ENCODE assay signal across 8 mouse cellular contexts in the genomic region with DNA sequence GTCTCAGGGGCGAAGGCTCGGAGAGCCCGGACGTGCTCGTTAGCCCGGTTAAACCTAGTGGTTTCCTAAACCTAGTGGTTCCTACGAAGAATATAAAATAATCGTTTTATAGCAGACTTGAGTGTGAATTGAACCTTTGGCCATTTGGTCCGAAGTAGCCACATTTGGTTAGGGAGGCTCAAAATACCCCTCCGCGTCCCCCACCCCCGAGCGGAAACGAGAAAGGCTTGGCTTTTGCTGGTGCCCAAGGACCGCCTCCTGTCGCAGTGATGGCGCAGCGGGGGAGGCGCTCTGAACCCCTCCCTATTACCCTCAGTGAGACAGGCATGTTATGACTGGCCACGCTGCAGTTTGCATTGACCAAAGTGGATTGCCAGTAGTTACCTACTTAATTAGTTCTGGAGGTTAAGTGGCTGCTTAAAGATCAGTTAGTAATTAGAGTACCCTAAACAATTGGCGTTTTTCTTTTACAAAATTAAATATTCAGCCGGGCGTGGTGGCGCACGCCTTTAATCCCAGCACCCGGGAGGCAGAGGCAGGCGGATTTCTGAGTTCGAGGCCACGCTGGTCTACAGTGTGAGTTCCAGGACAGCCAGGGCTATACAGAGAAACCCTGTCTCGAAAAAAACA. TPM values are rescaled to one million over a fixed set of nuclear protein-coding genes. Genes with fewer than 3 reads are reported as not detected.
DNase-seq lines count a peak whose midpoint lies in the region; ATAC-seq and TF ChIP-seq lines count a peak whose summit lies in the region.

No protein-coding gene starts in this region.

- peak overlapping the region; percentile 70 for H3K4me2 ChIP-seq in heart, embryonic 15.5 days
- H3K4me2 ChIP-seq in liver, embryonic 15.5 days = peak overlapping the region; percentile 93
- H3K4me2 ChIP-seq in neural tube, embryonic 11.5 days (ENCODE audit: low read depth) = peak overlapping the region; percentile 95
- peak overlapping the region; percentile 74 for H3K4me2 ChIP-seq in stomach, postnatal 0 days (replicated peaks; ENCODE audit: low read depth)

- WGBS in forebrain, embryonic 10.5 days = 2% methylated on average over 30 of the region's 30 CpGs
- WGBS in heart, embryonic 15.5 days = 1% methylated on average over 30 of the region's 30 CpGs
- WGBS in liver, embryonic 15.5 days (ENCODE audit: insufficient replicate concordance) = under 1% methylated on average over 30 of the region's 30 CpGs
- WGBS in neural tube, embryonic 11.5 days = 1% methylated on average over 30 of the region's 30 CpGs
- WGBS in stomach, postnatal 0 days = under 1% methylated on average over 30 of the region's 30 CpGs

- peak; percentile 76 for ATAC-seq in CD4-positive, CD25-positive, alpha-beta regulatory T cell, adult 4 months
- peak; percentile 58 for ATAC-seq in heart, embryonic 15.5 days (replicated peaks; ENCODE audit: insufficient number of reproducible peaks, insufficient read depth, low FRiP score, low read depth)
- peak; percentile 59 for ATAC-seq in liver, embryonic 15.5 days (ENCODE audit: insufficient read depth)
- ATAC-seq in neural tube, embryonic 11.5 days (ENCODE audit: insufficient read depth, low FRiP score, low TSS enrichment) = peak; percentile 33; the same call in 1 of the 2 replicates
- peak; percentile 69 for ATAC-seq in stomach, postnatal 0 days (ENCODE audit: low FRiP score, low TSS enrichment)

- H3K27me3 ChIP-seq in forebrain, embryonic 10.5 days (ENCODE audit: poor library complexity, severe bottlenecking) = no peaks in the 10 kb centered on the region
- H3K27me3 ChIP-seq in heart, embryonic 15.5 days = no peaks in the 10 kb centered on the region
- no peaks in the 10 kb centered on the region for H3K27me3 ChIP-seq in liver, embryonic 15.5 days
- H3K27me3 ChIP-seq in neural tube, embryonic 11.5 days (ENCODE audit: control insufficient read depth, insufficient read depth, low read length) = no peaks in the 10 kb centered on the region
- H3K27me3 ChIP-seq in stomach, postnatal 0 days (ENCODE audit: control insufficient read depth, insufficient read depth, low read length) = no peaks in the 10 kb centered on the region

- H3K9me3 ChIP-seq in forebrain, embryonic 10.5 days = no peaks in the 10 kb centered on the region
- H3K9me3 ChIP-seq in heart, embryonic 15.5 days (replicated peaks) = no peaks in the 10 kb centered on the region
- H3K9me3 ChIP-seq in liver, embryonic 15.5 days (replicated peaks) = peaks cover 18% of the 10 kb centered on the region
- no peaks in the 10 kb centered on the region for H3K9me3 ChIP-seq in neural tube, embryonic 11.5 days (ENCODE audit: control insufficient read depth, low read length)
- H3K9me3 ChIP-seq in stomach, postnatal 0 days (ENCODE audit: control insufficient read depth, low read length) = no peaks in the 10 kb centered on the region

- H3K36me3 ChIP-seq in forebrain, embryonic 10.5 days (replicated peaks) = peaks cover 48% of the 10 kb centered on the region
- peaks cover 33% of the 10 kb centered on the region for H3K36me3 ChIP-seq in heart, embryonic 15.5 days
- H3K36me3 ChIP-seq in liver, embryonic 15.5 days (replicated peaks) = peaks cover 48% of the 10 kb centered on the region
- H3K36me3 ChIP-seq in neural tube, embryonic 11.5 days (ENCODE audit: control insufficient read depth, insufficient read depth, low read length) = peaks cover 11% of the 10 kb centered on the region
- peaks cover 18% of the 10 kb centered on the region for H3K36me3 ChIP-seq in stomach, postnatal 0 days (ENCODE audit: control insufficient read depth, insufficient read depth, low read length)

- no peak for TF ChIP-seq CTCF in stomach, postnatal 0 days (IDR thresholded peaks at IDR 0.05; ENCODE audit: low read depth)

- peak overlapping the region; percentile 96 for H3K4me3 ChIP-seq in forebrain, embryonic 10.5 days
- H3K4me3 ChIP-seq in heart, embryonic 15.5 days = peak overlapping the region; percentile 86
- peak overlapping the region; percentile 80 for H3K4me3 ChIP-seq in liver, embryonic 15.5 days (replicated peaks)
- H3K4me3 ChIP-seq in neural tube, embryonic 11.5 days (ENCODE audit: low read depth, low read length) = peak overlapping the region; percentile 81
- peak overlapping the region; percentile 79 for H3K4me3 ChIP-seq in stomach, postnatal 0 days (ENCODE audit: low read depth, low read length)

- peak; percentile 49 for DNase-seq in c-Kit-negative CD71-positive TER-119-positive erythroid progenitor cells, embryonic 14.5 days (ENCODE audit: low read depth, low spot score)
- DNase-seq in forebrain, embryonic 10.5 days (ENCODE audit: extremely low spot score, low spot score) = peak; percentile 73
- DNase-seq in kidney, postnatal 25 days = peak; percentile 82 to 92
- DNase-seq in neural tube, embryonic 11.5 days (ENCODE audit: low spot score) = peak; percentile 80
- DNase-seq in stomach, postnatal 0 days (ENCODE audit: low spot score) = peak; percentile 86

- peak overlapping the region; percentile 99 for H3K27ac ChIP-seq in forebrain, embryonic 10.5 days
- peak overlapping the region; percentile 96 for H3K27ac ChIP-seq in heart, embryonic 15.5 days
- peak overlapping the region; percentile 94 for H3K27ac ChIP-seq in liver, embryonic 15.5 days (replicated peaks)
- H3K27ac ChIP-seq in neural tube, embryonic 11.5 days (ENCODE audit: low read depth, low read length) = peak overlapping the region; percentile 85
- peak overlapping the region; percentile 99 for H3K27ac ChIP-seq in stomach, postnatal 0 days (replicated peaks)

- H3K4me1 ChIP-seq in forebrain, embryonic 10.5 days = peaks cover 31% of the 10 kb centered on the region
- peaks cover 23% of the 10 kb centered on the region for H3K4me1 ChIP-seq in heart, embryonic 15.5 days (replicated peaks)
- H3K4me1 ChIP-seq in liver, embryonic 15.5 days (replicated peaks) = peaks cover 51% of the 10 kb centered on the region
- peaks cover 17% of the 10 kb centered on the region for H3K4me1 ChIP-seq in neural tube, embryonic 11.5 days (ENCODE audit: control insufficient read depth, insufficient read depth, low read length)
- peaks cover 4% of the 10 kb centered on the region; the same call in 1 of the 2 replicates for H3K4me1 ChIP-seq in stomach, postnatal 0 days (replicated peaks; ENCODE audit: control insufficient read depth, insufficient read depth)

- H3K9ac ChIP-seq in heart, embryonic 15.5 days = peak overlapping the region; percentile 92
- peak overlapping the region; percentile 75 for H3K9ac ChIP-seq in liver, embryonic 15.5 days
- peak overlapping the region; percentile 97 for H3K9ac ChIP-seq in neural tube, embryonic 11.5 days (ENCODE audit: low read length)
- H3K9ac ChIP-seq in stomach, postnatal 0 days (ENCODE audit: low read length) = peak overlapping the region; percentile 93

- peak; percentile 15 for TF ChIP-seq EP300 in stomach, postnatal 0 days (optimal IDR thresholded peaks at IDR 0.05)

RNA-seq across cellular contexts. Expression of a gene that starts 1.3 kb away (rescaled TPM):
- polyA plus RNA-seq in CD4-positive, CD25-positive, alpha-beta regulatory T cell, adult 4 months (2017; shearing (Covaris generic)) = 1,000 to 10,000 TPM; 2,528 to 2,595 TPM
- 6,009 and 6,074 TPM in 2 replicates for polyA plus RNA-seq in forebrain, embryonic 10.5 days (2016; fragmentation: Nextera tagmentation; extraction: Ambion mirVana)
- 3,680 and 4,098 TPM in 2 replicates for polyA plus RNA-seq in heart, embryonic 15.5 days (2015; fragmentation: Nextera tagmentation; extraction: Ambion mirVana)
- polyA plus RNA-seq in liver, embryonic 15.5 days (2015; fragmentation: Nextera tagmentation; extraction: Ambion mirVana) = 2,223 and 2,518 TPM in 2 replicates
- polyA plus RNA-seq in neural tube, embryonic 11.5 days (2014; fragmentation: Nextera tagmentation; extraction: Ambion mirVana) = 4,780 and 5,005 TPM in 2 replicates
- 4,199 and 4,786 TPM in 2 replicates for polyA plus RNA-seq in stomach, postnatal 0 days (2015; fragmentation: Nextera tagmentation; extraction: Ambion mirVana)

RNA-seq across cellular contexts. Expression of a gene that starts 27.6 kb away (rescaled TPM):
- 10 to 100 TPM; 46.5 to 67.2 TPM for polyA plus RNA-seq in CD4-positive, CD25-positive, alpha-beta regulatory T cell, adult 4 months (2017; shearing (Covaris generic))
- polyA plus RNA-seq in forebrain, embryonic 10.5 days (2016; fragmentation: Nextera tagmentation; extraction: Ambion mirVana) = 13.6 and 15.9 TPM in 2 replicates
- polyA plus RNA-seq in heart, embryonic 15.5 days (2015; fragmentation: Nextera tagmentation; extraction: Ambion mirVana) = 6.6 and 8.2 TPM in 2 replicates
- 3.5 and 4.3 TPM in 2 replicates for polyA plus RNA-seq in liver, embryonic 15.5 days (2015; fragmentation: Nextera tagmentation; extraction: Ambion mirVana)
- polyA plus RNA-seq in neural tube, embryonic 11.5 days (2014; fragmentation: Nextera tagmentation; extraction: Ambion mirVana) = 23.4 and 25.4 TPM in 2 replicates
- 7.1 and 8.7 TPM in 2 replicates for polyA plus RNA-seq in stomach, postnatal 0 days (2015; fragmentation: Nextera tagmentation; extraction: Ambion mirVana)

RNA-seq across cellular contexts. Expression of a gene that starts 27.7 kb away (rescaled TPM):
- 100 to 1,000 TPM; 147 to 164 TPM for polyA plus RNA-seq in CD4-positive, CD25-positive, alpha-beta regulatory T cell, adult 4 months (2017; shearing (Covaris generic))
- polyA plus RNA-seq in forebrain, embryonic 10.5 days (2016; fragmentation: Nextera tagmentation; extraction: Ambion mirVana) = 844 and 848 TPM in 2 replicates
- polyA plus RNA-seq in heart, embryonic 15.5 days (2015; fragmentation: Nextera tagmentation; extraction: Ambion mirVana) = 318 and 327 TPM in 2 replicates
- polyA plus RNA-seq in liver, embryonic 15.5 days (2015; fragmentation: Nextera tagmentation; extraction: Ambion mirVana) = 109 and 118 TPM in 2 replicates
- polyA plus RNA-seq in neural tube, embryonic 11.5 days (2014; fragmentation: Nextera tagmentation; extraction: Ambion mirVana) = 762 and 797 TPM in 2 replicates
- 187 and 198 TPM in 2 replicates for polyA plus RNA-seq in stomach, postnatal 0 days (2015; fragmentation: Nextera tagmentation; extraction: Ambion mirVana)

RNA-seq across cellular contexts. Expression of a gene that starts 59.2 kb away (rescaled TPM):
- polyA plus RNA-seq in CD4-positive, CD25-positive, alpha-beta regulatory T cell, adult 4 months (2017; shearing (Covaris generic)) = 10 to 100 TPM; 22.2 to 22.3 TPM
- 16.9 and 18.7 TPM in 2 replicates for polyA plus RNA-seq in forebrain, embryonic 10.5 days (2016; fragmentation: Nextera tagmentation; extraction: Ambion mirVana)
- 24.0 and 26.1 TPM in 2 replicates for polyA plus RNA-seq in heart, embryonic 15.5 days (2015; fragmentation: Nextera tagmentation; extraction: Ambion mirVana)
- 7.6 TPM in 2 replicates for polyA plus RNA-seq in liver, embryonic 15.5 days (2015; fragmentation: Nextera tagmentation; extraction: Ambion mirVana)
- 12.9 and 13.9 TPM in 2 replicates for polyA plus RNA-seq in neural tube, embryonic 11.5 days (2014; fragmentation: Nextera tagmentation; extraction: Ambion mirVana)
- 17.5 and 19.6 TPM in 2 replicates for polyA plus RNA-seq in stomach, postnatal 0 days (2015; fragmentation: Nextera tagmentation; extraction: Ambion mirVana)

Comparison
In these comparisons a context has a peak if more than half of its experiments do, and no peak if none do; other contexts are left out.
1. Peak in every context shown above with its lines: DNase-seq, ATAC-seq, H3K4me3 ChIP-seq and H3K27ac ChIP-seq.